Mouse (Mus musculus) MEL (cell line): ENCODE results near the gene 4921507P07Rik. TPM values are rescaled to one million over a fixed set of nuclear protein-coding genes. Genes with fewer than 3 reads are reported as not detected.

Experiments used
- DNase-seq: peaks from one replicate; pipeline ENCODE4 v3.0.0; 2011; ENCODE audit warnings: low read depth, low spot score
- H3K27ac ChIP-seq: 2 replicates; pipeline ENCODE4 v1.5.1; 2012; ENCODE audit warnings: low read depth, mild to moderate bottlenecking, control low read depth, low read length, moderate library complexity; ENCODE audit not compliant: control insufficient read depth
- H3K27me3 ChIP-seq, 2 experiments: fragments of 150-350 bp in 1 of 2; sonication (generic) in 1 of 2; 2 replicates each; pipeline ENCODE4 v1.6.1; 2012; ENCODE audit warnings: low read length in 2 of 2, mild to moderate bottlenecking in 2 of 2, improper control_type of control experiment in 1 of 2, moderate library complexity in 1 of 2; ENCODE audit not compliant: insufficient read depth in 2 of 2, control insufficient read depth in 1 of 2
- H3K36me3 ChIP-seq, 2 experiments: 2 replicates each; pipeline ENCODE4 v1.6.1; 2012 to 2014; ENCODE audit warnings: low read length in 2 of 2, improper control_type of control experiment in 1 of 2, inconsistent platforms in 1 of 2, mild to moderate bottlenecking in 1 of 2; ENCODE audit not compliant: insufficient read depth in 2 of 2, control insufficient read depth in 1 of 2
- H3K4me1 ChIP-seq, 2 experiments: fragments of 150-350 bp in 1 of 2; sonication (generic) in 1 of 2; 2 replicates each; pipeline ENCODE4 v1.6.1; 2012; ENCODE audit warnings: low read length in 2 of 2, improper control_type of control experiment in 1 of 2, mild to moderate bottlenecking in 1 of 2; ENCODE audit not compliant: insufficient read depth in 2 of 2, control insufficient read depth in 1 of 2
- H3K4me3 ChIP-seq, 2 experiments: fragments of 150-350 bp in 1 of 2; sonication (generic) in 1 of 2; 2 replicates each; pipeline ENCODE4 v1.5.1; 2012; ENCODE audit warnings: low read depth in 2 of 2, low read length in 2 of 2, mild to moderate bottlenecking in 2 of 2, moderate library complexity in 2 of 2, control low read depth in 1 of 2, improper control_type of control experiment in 1 of 2; ENCODE audit not compliant: control insufficient read depth in 1 of 2, insufficient read depth in 1 of 2
- H3K79me2 ChIP-seq: 2 replicates; pipeline ENCODE4 v1.6.1; 2012; ENCODE audit warnings: mild to moderate bottlenecking, low read length, moderate library complexity; ENCODE audit not compliant: control insufficient read depth, poor library complexity, insufficient read depth
- H3K9ac ChIP-seq: 2 replicates; pipeline ENCODE4 v1.6.1; 2012; ENCODE audit warnings: low read depth, mild to moderate bottlenecking, control low read depth, low read length, moderate library complexity; ENCODE audit not compliant: control insufficient read depth, poor library complexity, severe bottlenecking
- H3K9me3 ChIP-seq: fragments of 150-350 bp; sonication (generic); replicated peaks from 2 replicates; pipeline ENCODE4 v1.6.1; 2012; ENCODE audit warnings: mild to moderate bottlenecking, low read length, improper control_type of control experiment, moderate library complexity; ENCODE audit not compliant: insufficient read depth
- BHLHE40 ChIP-seq: IDR thresholded peaks from 2 replicates; pipeline ENCODE4 v1.6.1; 2012; ENCODE audit warnings: low read depth, mild to moderate bottlenecking, inconsistent platforms, low read length, improper control_type of control experiment, borderline replicate concordance
- CHD1 ChIP-seq: IDR thresholded peaks from 2 replicates; pipeline ENCODE4 v1.6.1; 2012; ENCODE audit warnings: low read depth, mild to moderate bottlenecking, inconsistent platforms, low read length, improper control_type of control experiment
- E2F4 ChIP-seq: IDR thresholded peaks from 2 replicates; pipeline ENCODE4 v1.6.1; 2011; ENCODE audit warnings: low read depth, low read length, improper control_type of control experiment, borderline replicate concordance
- ELF1 ChIP-seq: IDR thresholded peaks from 2 replicates; pipeline ENCODE4 v1.6.1; 2014; ENCODE audit warnings: low read depth, mild to moderate bottlenecking, inconsistent platforms, low read length, improper control_type of control experiment, moderate library complexity
- ETS1 ChIP-seq: IDR thresholded peaks from 2 replicates; pipeline ENCODE4 v1.6.1; 2012; ENCODE audit warnings: low read depth, mild to moderate bottlenecking, inconsistent platforms, low read length, improper control_type of control experiment, moderate library complexity
- GATA1 ChIP-seq: IDR thresholded peaks from 2 replicates; pipeline ENCODE4 v1.6.1; 2011; ENCODE audit warnings: low read depth, low read length, improper control_type of control experiment
- HCFC1 ChIP-seq: IDR thresholded peaks from 2 replicates; pipeline ENCODE4 v1.6.1; 2012; ENCODE audit warnings: low read depth, mild to moderate bottlenecking, inconsistent platforms, low read length, improper control_type of control experiment, moderate library complexity
- KAT2A ChIP-seq: conservative IDR thresholded peaks from 2 replicates; pipeline ENCODE4 v1.6.1; 2012; ENCODE audit warnings: low read depth, low read length, improper control_type of control experiment, inconsistent platforms
- MAX ChIP-seq: IDR thresholded peaks from 2 replicates; pipeline ENCODE4 v1.6.1; 2011; ENCODE audit warnings: low read length, improper control_type of control experiment
- MAZ ChIP-seq: IDR thresholded peaks from 2 replicates; pipeline ENCODE4 v1.6.1; 2012; ENCODE audit warnings: low read depth, mild to moderate bottlenecking, inconsistent platforms, low read length, improper control_type of control experiment
- MEF2A ChIP-seq: IDR thresholded peaks from 2 replicates; pipeline ENCODE4 v1.6.1; 2014; ENCODE audit warnings: low read depth, mild to moderate bottlenecking, inconsistent platforms, low read length, improper control_type of control experiment; ENCODE audit not compliant: poor library complexity, insufficient replicate concordance, severe bottlenecking; ENCODE audit errors: extremely low read depth
- MXI1 ChIP-seq: IDR thresholded peaks from 2 replicates; pipeline ENCODE4 v1.6.1; 2011; ENCODE audit warnings: mild to moderate bottlenecking, low read depth, low read length, improper control_type of control experiment
- MYB ChIP-seq: IDR thresholded peaks from 2 replicates; pipeline ENCODE4 v1.6.1; 2011; ENCODE audit warnings: mild to moderate bottlenecking, low read depth, low read length, improper control_type of control experiment
- MYC ChIP-seq: IDR thresholded peaks from 2 replicates; pipeline ENCODE4 v1.6.1; 2011; ENCODE audit warnings: low read depth, mild to moderate bottlenecking, low read length, improper control_type of control experiment, moderate library complexity
- NELFE ChIP-seq: IDR thresholded peaks from 2 replicates; pipeline ENCODE4 v1.6.1; 2011; ENCODE audit warnings: low read depth, low read length, improper control_type of control experiment
- NRF1 ChIP-seq: IDR thresholded peaks from 2 replicates; pipeline ENCODE4 v1.6.1; 2014; ENCODE audit warnings: low read depth, mild to moderate bottlenecking, inconsistent platforms, low read length, improper control_type of control experiment, moderate library complexity; ENCODE audit not compliant: poor library complexity, insufficient read depth, severe bottlenecking
- POLR2A ChIP-seq, 2 experiments: IDR thresholded peaks; 2 replicates each; pipeline ENCODE4 v1.6.1; 2011 to 2012; ENCODE audit warnings: low read length in 2 of 2, mild to moderate bottlenecking in 2 of 2, control low read depth in 1 of 2, improper control_type of control experiment in 1 of 2, low read depth in 1 of 2, moderate library complexity in 1 of 2; ENCODE audit not compliant: control insufficient read depth in 1 of 2, insufficient read depth in 1 of 2, poor library complexity in 1 of 2
- POLR2AphosphoS2 ChIP-seq: IDR thresholded peaks from 2 replicates; pipeline ENCODE4 v1.6.1; 2011; ENCODE audit warnings: low read length, improper control_type of control experiment
- POLR2AphosphoS5 ChIP-seq: IDR thresholded peaks from 2 replicates; pipeline ENCODE4 v1.6.1; 2012; ENCODE audit warnings: low read depth, borderline replicate concordance, mild to moderate bottlenecking, inconsistent platforms, low read length, moderate library complexity, mixed read lengths
- RCOR1 ChIP-seq: IDR thresholded peaks from 2 replicates; pipeline ENCODE4 v1.6.1; 2012; ENCODE audit warnings: low read depth, mild to moderate bottlenecking, inconsistent platforms, low read length, improper control_type of control experiment
- SMC3 ChIP-seq: IDR thresholded peaks from 2 replicates; pipeline ENCODE4 v1.6.1; 2011; ENCODE audit warnings: low read depth, low read length, improper control_type of control experiment
- TAL1 ChIP-seq: IDR thresholded peaks from 2 replicates; pipeline ENCODE4 v1.6.1; 2012; ENCODE audit warnings: mild to moderate bottlenecking, inconsistent platforms, low read length, moderate library complexity, mixed read lengths
- TBP ChIP-seq: IDR thresholded peaks from 2 replicates; pipeline ENCODE4 v1.8.0; 2011; ENCODE audit warnings: low read depth, low read length, improper control_type of control experiment
- TCF12 ChIP-seq: IDR thresholded peaks from 2 replicates; pipeline ENCODE4 v1.6.1; 2014; ENCODE audit warnings: low read depth, mild to moderate bottlenecking, inconsistent platforms, low read length, improper control_type of control experiment, moderate library complexity
- UBTF ChIP-seq: IDR thresholded peaks from 2 replicates; pipeline ENCODE4 v1.6.1; 2012; ENCODE audit warnings: low read depth, mild to moderate bottlenecking, inconsistent platforms, low read length, improper control_type of control experiment, moderate library complexity, borderline replicate concordance; ENCODE audit not compliant: insufficient read depth
- USF2 ChIP-seq, 2 experiments: IDR thresholded peaks; 2 replicates each; pipeline ENCODE4 v1.6.1; 2011 to 2012; ENCODE audit warnings: improper control_type of control experiment in 2 of 2, low read length in 2 of 2, borderline replicate concordance in 1 of 2, inconsistent platforms in 1 of 2, low read depth in 1 of 2, mild to moderate bottlenecking in 1 of 2; ENCODE audit not compliant: insufficient read depth in 1 of 2
- ZC3H11A ChIP-seq: IDR thresholded peaks from 2 replicates; pipeline ENCODE4 v1.6.1; 2012; ENCODE audit warnings: low read depth, mild to moderate bottlenecking, inconsistent platforms, low read length, improper control_type of control experiment
- polyA plus RNA-seq, 2 experiments: library from polyadenylated mRNA; stranded (reverse) in 1 of 2; unstranded in 1 of 2; fragments of >175 nt in 1 of 2; fragments of >200 nt in 1 of 2; gene quantifications; 2 replicates each; pipeline versions ENCODE4 v1.2.1 to v1.2.4; 2012; ENCODE audit warnings: low replicate concordance in 2 of 2, low read depth in 1 of 2; ENCODE audit not compliant: insufficient read length in 2 of 2, insufficient read depth in 1 of 2, missing spikeins in 1 of 2
- total RNA-seq: library from RNA; depleted of rRNA; stranded (reverse); fragments of 300-350 nt; gene quantifications from 2 replicates; pipeline ENCODE4 v1.2.3, GENCODE M21; 2012

Gene 4921507P07Rik
- total and polyA plus RNA-seq, 3 experiments, result 0.89 to 1.5 TPM; not detected in 1

DNA sequence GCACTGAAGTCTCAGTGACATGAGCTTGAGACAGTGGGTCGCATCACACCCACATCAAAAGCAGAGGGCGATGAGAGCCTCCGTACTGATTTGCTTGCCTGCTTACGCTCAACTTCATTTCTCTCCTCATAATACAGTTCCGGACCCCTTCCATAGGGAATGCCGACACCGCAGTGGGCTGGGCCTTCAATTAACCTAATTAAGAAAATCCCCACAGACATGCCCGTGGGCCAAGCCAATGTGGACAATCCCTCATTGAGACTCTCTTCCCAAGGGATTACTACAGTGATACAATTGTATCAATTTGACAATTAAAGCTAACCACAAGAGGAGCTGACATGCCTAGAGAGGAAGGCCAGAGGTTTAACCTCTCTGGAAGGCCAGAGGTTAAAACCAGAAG lies 70.6 kb downstream of the 4921507P07Rik start:
- DNase-seq, result no peak
- Histone ChIP-seq H3K27me3 (no peaks in the 10 kb centered on the region), H3K9ac (no peak overlapping the region), H3K4me1 (peaks cover 0 to 2% of the 10 kb centered on the region in 2 experiments; a peak in 2 of 4 replicates), H3K79me2 (no peaks in the 10 kb centered on the region), H3K36me3 (peaks cover 0 to 2% of the 10 kb centered on the region in 2 experiments; a peak in 1 of 4 replicates), H3K27ac (no peak overlapping the region), H3K9me3 (no peaks in the 10 kb centered on the region), H3K4me3 (no peak overlapping the region)
- TF ChIP-seq TBP, result no peak
- no peak for TF ChIP-seq POLR2A (IDR thresholded peaks at IDR 0.05; ENCODE audit: control insufficient read depth in 1 of 2, insufficient read depth in 1 of 2, low read depth in 1 of 2, low read length in 2 of 2, poor library complexity in 1 of 2)
- no peak for TF ChIP-seq BHLHE40
- no peak for TF ChIP-seq ELF1
- no peak for TF ChIP-seq POLR2AphosphoS2
- TF ChIP-seq ETS1, result no peak
- no peak for TF ChIP-seq TAL1
- no peak for TF ChIP-seq CHD1
- no peak for TF ChIP-seq NELFE
- no peak for TF ChIP-seq HCFC1
- TF ChIP-seq MYB, result no peak
- no peak for TF ChIP-seq ZC3H11A
- TF ChIP-seq SMC3, result no peak
- no peak for TF ChIP-seq UBTF
- TF ChIP-seq NRF1, result no peak
- no peak for TF ChIP-seq MAZ
- TF ChIP-seq MYC, result no peak
- TF ChIP-seq GATA1, result no peak
- TF ChIP-seq E2F4, result no peak
- no peak for TF ChIP-seq MAX
- TF ChIP-seq, all 39 proteins: peak for 0

DNA sequence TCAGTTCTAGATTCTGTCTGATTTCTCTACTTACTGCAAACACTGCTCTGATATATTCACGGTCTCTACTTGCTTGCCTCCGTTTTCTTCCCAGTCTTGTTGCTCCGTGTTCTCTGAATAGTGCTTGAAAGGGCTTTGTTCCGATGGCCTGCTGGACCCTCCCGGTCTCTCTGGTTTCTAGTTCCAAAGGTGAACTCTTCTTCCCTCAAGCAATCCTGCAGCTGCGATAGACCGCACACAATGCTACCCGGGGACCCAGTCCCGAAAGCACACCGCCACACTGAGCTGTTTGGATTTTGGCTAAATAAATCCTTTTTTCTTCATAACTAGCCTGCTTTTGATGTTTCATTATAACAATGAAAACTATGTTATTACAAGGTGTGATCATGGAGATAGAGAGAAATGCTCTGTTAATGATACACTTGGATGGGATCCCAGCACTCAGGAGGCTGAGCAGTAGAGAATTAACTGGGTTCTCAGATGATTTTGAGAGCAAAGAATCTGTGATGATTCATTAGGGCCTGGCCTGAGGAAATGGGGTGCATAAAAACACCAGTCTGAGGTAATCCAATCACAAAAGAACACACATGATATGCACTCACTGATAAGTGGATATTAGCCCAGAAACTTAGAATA lies 72.1 kb downstream of the 4921507P07Rik start:
- no peaks in the 10 kb centered on the region for H3K79me2 ChIP-seq
- peaks cover 0 to 2% of the 10 kb centered on the region in 2 experiments; a peak in 1 of 4 replicates for H3K4me1 ChIP-seq
- H3K9ac ChIP-seq, result no peak overlapping the region
- H3K27ac ChIP-seq, result no peak overlapping the region
- peaks cover 0 to 2% of the 10 kb centered on the region in 2 experiments; a peak in 1 of 4 replicates for H3K36me3 ChIP-seq
- no peaks in the 10 kb centered on the region for H3K27me3 ChIP-seq
- no peak overlapping the region for H3K4me3 ChIP-seq
- no peaks in the 10 kb centered on the region for H3K9me3 ChIP-seq
- DNase-seq, result no peak
- TF ChIP-seq POLR2AphosphoS2 (no peak), KAT2A (no peak), NRF1 (no peak), GATA1 (no peak), USF2 (IDR thresholded peaks at IDR 0.05; ENCODE audit: borderline replicate concordance in 1 of 2, insufficient read depth in 1 of 2, low read depth in 1 of 2, low read length in 2 of 2) (no peak), MEF2A (no peak), ETS1 (no peak), MYC (no peak), HCFC1 (no peak), MYB (no peak), POLR2A (IDR thresholded peaks at IDR 0.05; ENCODE audit: control insufficient read depth in 1 of 2, insufficient read depth in 1 of 2, low read depth in 1 of 2, low read length in 2 of 2, poor library complexity in 1 of 2) (no peak), RCOR1 (no peak), POLR2AphosphoS5 (no peak), TCF12 (no peak), MAZ (no peak), TAL1 (no peak), MXI1 (no peak)
